Mouse (Mus musculus) layer of hippocampus, adult 11-12 months (tissue): ENCODE measurements at regions not wholly inside any gene's neighbourhood (a gene's known extent, or its start where the extent isn't known, plus 50 kb on each side); places are given as distances from the start of the nearest gene placed in this dataset.

Source experiments
- DNase-seq: peaks from one replicate; pipeline ENCODE4 v3.0.0; 2022; ENCODE audit warnings: low spot score

- no peak for DNase-seq
Observed at GRCm38 (mm10) chr7:117734994-117735698, 354.4 kb downstream of the Xylt1 start.

GRCm38 (mm10) chr7:117729067-117729466 lies 348.3 kb downstream of the Xylt1 start:
- no peak for DNase-seq
